Mouse (Mus musculus) embryonic facial prominence, embryonic 10.5 days (tissue): ENCODE results near the gene Crybb2. TPM values are rescaled to one million over a fixed set of nuclear protein-coding genes. Genes with fewer than 3 reads are reported as not detected.

Experiments used
- DNase-seq: peaks from one replicate; pipeline ENCODE4 v3.0.0-alpha.2; 2017; ENCODE audit warnings: low spot score
- H3K27ac ChIP-seq: fragments of 300-500 bp; sonication (generic); replicated peaks from 2 replicates; pipeline ENCODE4 v1.5.1; 2016; ENCODE audit warnings: mild to moderate bottlenecking
- H3K27me3 ChIP-seq: fragments of 300-500 bp; sonication (generic); replicated peaks from 2 replicates; pipeline ENCODE4 v1.6.1; 2016; ENCODE audit warnings: low read depth, mild to moderate bottlenecking; ENCODE audit not compliant: poor library complexity, severe bottlenecking
- H3K36me3 ChIP-seq: fragments of 300-500 bp; sonication (generic); replicated peaks from 2 replicates; pipeline ENCODE4 v1.6.1; 2016; ENCODE audit warnings: mild to moderate bottlenecking, moderate library complexity
- H3K4me1 ChIP-seq: fragments of 300-500 bp; sonication (generic); 2 replicates; pipeline ENCODE4 v1.6.1; 2016
- H3K4me3 ChIP-seq: fragments of 300-500 bp; sonication (generic); 2 replicates; pipeline ENCODE4 v1.5.1; 2016; ENCODE audit warnings: mild to moderate bottlenecking, moderate library complexity
- H3K9me3 ChIP-seq: fragments of 300-500 bp; sonication (generic); 2 replicates; pipeline ENCODE4 v1.6.1; 2016; ENCODE audit warnings: mild to moderate bottlenecking
- WGBS: fragments of 180-500 bp; shearing (Covaris S2); methylation state at CpG from one replicate; pipeline ENCODE4 v1.1.7; 2016; 5-methylcytosine and 5-hydroxymethylcytosine counted together
- polyA plus RNA-seq: library from polyadenylated mRNA; unstranded; fragments of >200 nt; fragmentation: Nextera tagmentation; extraction: Ambion mirVana; gene quantifications from 2 replicates; pipeline ENCODE4 v1.2.1, GENCODE M21; 2016

Gene Crybb2
- polyA plus RNA-seq, 1 experiment from 2014 or later: not detected

- Histone ChIP-seq H3K36me3 (peaks cover 18% of the 10 kb centered on the region), H3K4me3 (no peak overlapping the region), H3K4me1 (peaks cover 7% of the 10 kb centered on the region; the same call in 1 of the 2 replicates), H3K27me3 (no peaks in the 10 kb centered on the region), H3K9me3 (no peaks in the 10 kb centered on the region), H3K27ac (no peak overlapping the region)
- no peak for DNase-seq
- 57% methylated on average over 4 of the region's 4 CpGs for WGBS
These were observed 17.1 kb upstream of the Crybb2 start for GRCm38 (mm10) chr5:113086990-113087389.

DNA sequence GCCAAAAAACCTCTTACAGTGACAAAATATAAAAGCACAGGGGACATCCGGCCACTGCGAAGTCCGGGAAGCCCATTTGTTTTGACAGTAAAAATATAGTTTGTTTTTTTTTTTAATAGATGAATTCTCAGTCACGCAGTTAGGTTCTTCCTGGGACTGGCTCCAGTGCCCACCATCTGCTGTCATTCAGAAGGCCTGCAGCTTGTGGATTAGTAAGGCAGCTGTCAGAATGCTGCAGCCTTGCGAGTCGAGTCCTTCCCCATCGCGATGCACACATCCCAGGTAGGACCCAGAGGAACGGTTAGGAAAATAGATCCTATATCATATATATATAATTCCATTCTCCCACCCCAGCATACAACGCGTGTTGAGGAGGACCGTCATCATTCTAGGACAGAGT is 16.5 kb upstream of the Crybb2 start:
- WGBS: 83% methylated on average over 12 of the region's 12 CpGs
- H3K4me1 ChIP-seq: peaks cover 7% of the 10 kb centered on the region; the same call in 1 of the 2 replicates
- no peak overlapping the region for H3K27ac ChIP-seq
- no peaks in the 10 kb centered on the region for H3K9me3 ChIP-seq
- no peak overlapping the region for H3K4me3 ChIP-seq
- DNase-seq: no peak
- no peaks in the 10 kb centered on the region for H3K27me3 ChIP-seq
- H3K36me3 ChIP-seq: peaks cover 15% of the 10 kb centered on the region

DNA sequence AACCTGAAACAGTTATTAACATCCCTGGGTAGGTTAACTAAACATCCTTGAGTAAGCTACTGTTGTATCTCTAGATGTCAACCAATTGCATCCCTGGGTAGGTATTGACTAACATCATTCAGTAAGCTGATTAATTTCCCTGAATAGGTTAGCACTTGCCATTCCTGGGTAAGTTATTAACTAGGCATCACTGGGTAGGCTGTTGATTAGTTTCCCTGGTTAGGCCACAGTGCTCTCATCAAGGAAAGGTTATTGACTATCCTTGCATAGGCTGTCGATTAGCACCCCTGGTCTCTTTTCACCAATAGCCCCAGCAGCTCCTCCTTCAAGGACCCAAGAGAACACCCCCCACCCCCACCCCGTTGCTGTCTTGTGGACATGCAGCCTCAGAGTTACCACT is 16.0 kb upstream of the Crybb2 start:
- 73% methylated on average over 2 of the region's 2 CpGs for WGBS
- DNase-seq: no peak
- no peak overlapping the region for H3K27ac ChIP-seq
- no peak overlapping the region for H3K4me3 ChIP-seq
- no peaks in the 10 kb centered on the region for H3K27me3 ChIP-seq
- no peaks in the 10 kb centered on the region for H3K9me3 ChIP-seq
- H3K4me1 ChIP-seq: peaks cover 7% of the 10 kb centered on the region; the same call in 1 of the 2 replicates
- H3K36me3 ChIP-seq: peaks cover 12% of the 10 kb centered on the region

- WGBS: 88% methylated on average over 2 of the region's 2 CpGs
- H3K4me3 ChIP-seq: no peak overlapping the region
- H3K4me1 ChIP-seq: peaks cover 10% of the 10 kb centered on the region; the same call in 1 of the 2 replicates
- no peaks in the 10 kb centered on the region for H3K36me3 ChIP-seq
- no peak for DNase-seq
- H3K27me3 ChIP-seq: 0 out of 2 replicates have a peak, but pooled peaks cover 2% of the 10 kb centered on the region
- H3K9me3 ChIP-seq: no peaks in the 10 kb centered on the region
- no peak overlapping the region for H3K27ac ChIP-seq
These were observed 14.4 kb upstream of the Crybb2 start for GRCm38 (mm10) chr5:113084309-113084708.

DNA sequence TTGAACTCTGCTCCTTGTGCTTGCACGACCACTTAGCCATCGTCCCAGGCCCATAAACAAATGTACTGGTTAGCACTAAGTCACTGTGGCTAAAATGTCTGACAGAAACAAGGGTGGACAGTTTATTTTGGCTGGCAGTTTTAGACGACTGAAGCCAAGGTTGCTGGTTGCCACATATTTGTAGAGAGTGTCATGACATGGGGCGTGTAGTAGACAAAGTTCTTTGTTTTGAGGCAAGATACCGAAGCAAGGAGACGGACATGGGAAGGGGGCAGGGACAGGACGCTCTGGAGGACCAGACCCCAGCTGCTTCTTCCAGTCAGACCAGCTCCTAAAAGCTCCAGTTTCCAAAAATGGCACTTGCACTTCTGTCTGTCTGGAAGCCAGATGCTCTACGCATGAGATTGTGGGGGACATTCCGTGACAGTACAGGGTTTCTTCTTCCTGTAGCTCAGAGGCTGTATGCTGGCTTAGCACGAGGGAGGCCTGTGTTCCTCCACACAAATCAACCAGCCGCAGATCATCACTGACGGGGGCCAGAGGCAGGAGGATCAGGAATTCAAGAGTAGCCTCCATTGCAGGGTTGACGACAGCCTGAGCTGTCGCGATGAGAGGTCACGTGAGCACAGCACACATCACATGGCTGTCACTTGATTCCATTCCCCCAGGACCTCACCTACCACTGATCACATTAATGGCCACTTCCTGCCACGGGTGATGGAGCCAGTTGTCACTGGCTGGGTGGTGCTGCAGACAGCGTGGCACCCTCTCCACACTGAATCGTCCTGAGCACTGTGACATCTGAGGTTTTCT is 12.6 kb upstream of the Crybb2 start:
- Histone ChIP-seq H3K9me3 (no peaks in the 10 kb centered on the region), H3K4me1 (peaks cover 10% of the 10 kb centered on the region; the same call in 1 of the 2 replicates), H3K36me3 (no peaks in the 10 kb centered on the region), H3K27ac (no peak overlapping the region; the same call in 1 of the 2 replicates), H3K27me3 (0 out of 2 replicates have a peak, but pooled peaks cover 2% of the 10 kb centered on the region), H3K4me3 (no peak overlapping the region)
- no peak for DNase-seq
- 72% methylated on average over 19 of the region's 19 CpGs for WGBS

GRCm38 (mm10) chr5:113081439-113081838 is 11.5 kb upstream of the Crybb2 start, which contains the start of gene Crybb3:
Crybb3 (minus strand) TSS chr5:113081584.
- Histone ChIP-seq H3K4me3 (no peak within 1 kb of the TSS), H3K9me3 (no peaks in the 10 kb centered on the region), H3K27me3 (0 out of 2 replicates have a peak, but pooled peaks cover 2% of the 10 kb centered on the region), H3K36me3 (no peaks in the 10 kb centered on the region), H3K27ac (no peak within 1 kb of the TSS), H3K4me1 (peaks cover 10% of the 10 kb centered on the region; the same call in 1 of the 2 replicates)
- DNase-seq: no peak
- WGBS: 88% methylated on average over 8 of the region's 8 CpGs

DNA sequence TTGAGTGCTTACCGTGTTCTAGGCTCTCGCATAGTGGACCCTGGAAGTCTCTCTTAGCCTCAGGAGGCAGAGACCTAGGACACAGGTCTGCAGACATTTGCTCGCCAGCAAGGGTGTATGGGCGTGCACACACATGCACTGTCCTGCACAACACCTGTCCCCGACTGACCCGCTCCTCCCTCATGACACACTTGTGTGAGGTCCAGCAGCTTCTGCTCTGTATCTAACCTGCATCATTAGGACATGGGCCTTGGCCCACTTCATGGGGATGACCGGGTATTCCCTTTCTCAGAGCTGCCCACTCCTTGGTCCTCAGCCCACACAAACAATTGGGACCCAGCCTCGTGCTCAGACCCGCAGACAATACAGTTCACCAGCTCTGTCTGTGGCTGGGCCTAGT is 11.1 kb upstream of the Crybb2 start:
- Histone ChIP-seq H3K4me3 (no peak overlapping the region), H3K27ac (no peak overlapping the region), H3K9me3 (no peaks in the 10 kb centered on the region), H3K27me3 (0 out of 2 replicates have a peak, but pooled peaks cover 2% of the 10 kb centered on the region), H3K4me1 (peaks cover 10% of the 10 kb centered on the region; the same call in 1 of the 2 replicates), H3K36me3 (no peaks in the 10 kb centered on the region)
- no peak for DNase-seq
- WGBS: 88% methylated on average over 9 of the region's 9 CpGs

- Histone ChIP-seq H3K27ac (no peak overlapping the region), H3K4me3 (peak overlapping the region; percentile 42)
These were observed 9.9 kb upstream of the Crybb2 start for GRCm38 (mm10) chr5:113079783-113080182.

DNA sequence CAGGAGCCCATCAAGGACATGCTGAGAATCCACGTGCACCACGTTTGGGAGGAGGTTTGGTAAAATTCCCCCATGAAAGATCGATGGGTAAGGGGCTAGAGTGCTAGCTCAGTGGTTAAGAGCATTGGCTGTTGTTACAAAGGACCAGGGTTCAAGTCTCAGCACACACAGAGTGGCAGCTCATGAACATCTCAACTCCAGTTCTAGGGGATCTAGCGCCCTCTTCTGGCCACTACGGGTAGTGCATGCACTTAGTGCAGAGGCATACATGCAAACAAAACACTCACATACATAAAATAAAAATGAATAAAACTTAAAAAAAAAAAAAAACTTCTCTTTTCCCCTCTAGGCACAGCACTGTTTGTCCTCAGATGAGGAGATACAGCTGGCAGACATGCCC is 8.8 kb upstream of the Crybb2 start:
- peaks cover 10% of the 10 kb centered on the region; the same call in 1 of the 2 replicates for H3K4me1 ChIP-seq
- no peak overlapping the region for H3K27ac ChIP-seq
- 68% methylated on average over 5 of the region's 5 CpGs for WGBS
- 0 out of 2 replicates have a peak, but pooled peaks cover 2% of the 10 kb centered on the region for H3K27me3 ChIP-seq
- H3K36me3 ChIP-seq: no peaks in the 10 kb centered on the region
- H3K9me3 ChIP-seq: no peaks in the 10 kb centered on the region
- no peak overlapping the region for H3K4me3 ChIP-seq
- no peak for DNase-seq

More at GRCm38 (mm10) chr5:113079783-113080182, 9.9 kb upstream of the Crybb2 start:
- DNase-seq: peak; percentile 72
- 0 out of 2 replicates have a peak, but pooled peaks cover 2% of the 10 kb centered on the region for H3K27me3 ChIP-seq
- peaks cover 10% of the 10 kb centered on the region; the same call in 1 of the 2 replicates for H3K4me1 ChIP-seq
- H3K36me3 ChIP-seq: no peaks in the 10 kb centered on the region
- H3K9me3 ChIP-seq: no peaks in the 10 kb centered on the region
- 17% methylated on average over 21 of the region's 21 CpGs for WGBS

DNA sequence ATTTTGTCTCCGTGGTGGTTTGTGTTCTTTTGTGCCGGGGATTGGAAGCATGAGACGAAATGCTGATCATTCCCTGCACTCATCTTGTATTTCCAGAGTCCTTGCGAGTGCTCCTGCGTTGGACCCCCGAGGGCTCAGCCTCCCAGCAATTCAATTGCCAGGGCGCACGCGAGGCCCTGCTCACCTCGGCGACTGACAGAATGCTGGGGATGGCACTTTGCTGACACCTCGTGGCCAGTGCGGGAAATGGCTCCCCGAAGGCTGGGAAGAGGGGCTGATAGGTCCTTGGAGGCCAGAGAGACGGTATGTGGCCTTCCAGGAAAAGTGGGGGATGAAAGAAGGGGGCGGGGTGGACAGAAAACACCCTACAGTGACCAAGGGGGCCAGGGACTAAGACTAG is 15.6 kb downstream of the Crybb2 start:
- H3K27me3 ChIP-seq: peaks cover 16% of the 10 kb centered on the region; the same call in 1 of the 2 replicates
- H3K4me3 ChIP-seq: no peak overlapping the region
- 0 out of 2 replicates have a peak, but pooled peaks cover 4% of the 10 kb centered on the region for H3K9me3 ChIP-seq
- no peaks in the 10 kb centered on the region; the same call in 1 of the 2 replicates for H3K4me1 ChIP-seq
- 5% methylated on average over 16 of the region's 16 CpGs for WGBS
- H3K36me3 ChIP-seq: no peaks in the 10 kb centered on the region
- no peak overlapping the region for H3K27ac ChIP-seq
- DNase-seq: peak; percentile 87

- Histone ChIP-seq H3K9me3 (0 out of 2 replicates have a peak, but pooled peaks cover 4% of the 10 kb centered on the region), H3K4me3 (no peak overlapping the region), H3K4me1 (no peaks in the 10 kb centered on the region; the same call in 1 of the 2 replicates), H3K36me3 (no peaks in the 10 kb centered on the region), H3K27ac (no peak overlapping the region), H3K27me3 (peaks cover 16% of the 10 kb centered on the region; the same call in 1 of the 2 replicates)
- WGBS: 75% methylated on average over 7 of the region's 7 CpGs
- no peak for DNase-seq
These were observed 19.2 kb downstream of the Crybb2 start for GRCm38 (mm10) chr5:113050581-113051185.

GRCm38 (mm10) chr5:113049876-113050275 is 20.0 kb downstream of the Crybb2 start:
- peaks cover 14% of the 10 kb centered on the region; the same call in 1 of the 2 replicates for H3K27me3 ChIP-seq
- no peak overlapping the region for H3K27ac ChIP-seq
- no peaks in the 10 kb centered on the region for H3K36me3 ChIP-seq
- no peaks in the 10 kb centered on the region; the same call in 1 of the 2 replicates for H3K4me1 ChIP-seq
- H3K9me3 ChIP-seq: 0 out of 2 replicates have a peak, but pooled peaks cover 4% of the 10 kb centered on the region
- H3K4me3 ChIP-seq: no peak overlapping the region
- DNase-seq: no peak
